Mouse (Mus musculus): ENCODE measurements at regions not wholly inside any gene's neighbourhood (a gene's known extent, or its start where the extent isn't known, plus 50 kb on each side); places are given as distances from the start of the nearest gene placed in this dataset.

GRCm38 (mm10) chr14:91889141-91889631 is 2001.3 kb downstream of the Pcdh9 start:
- DNase-seq (ENCODE audit: low read depth, low spot score), result peak; percentile 81

- DNase-seq (ENCODE audit: low read depth, low spot score), result peak; percentile 1
These were observed 2024.4 kb downstream of the Pcdh9 start for GRCm38 (mm10) chr14:91865935-91866664.

GRCm38 (mm10) chr14:91852258-91852657 is 2038.2 kb downstream of the Pcdh9 start:
- no peak for DNase-seq (ENCODE audit: low read depth, low spot score)
